Mouse (Mus musculus) testis, postnatal 10 days (tissue): ENCODE results near the gene Armh3.
"Not testable (repeated sequence)": the region's sequence is repeated elsewhere in the genome, so short reads cannot be mapped to it uniquely, and the experiment has no call there.

Experiments used
- DNase-seq: peaks from one replicate; pipeline ENCODE4 v3.0.0; 2021; ENCODE audit warnings: low spot score

The Armh3 gene

DNA sequence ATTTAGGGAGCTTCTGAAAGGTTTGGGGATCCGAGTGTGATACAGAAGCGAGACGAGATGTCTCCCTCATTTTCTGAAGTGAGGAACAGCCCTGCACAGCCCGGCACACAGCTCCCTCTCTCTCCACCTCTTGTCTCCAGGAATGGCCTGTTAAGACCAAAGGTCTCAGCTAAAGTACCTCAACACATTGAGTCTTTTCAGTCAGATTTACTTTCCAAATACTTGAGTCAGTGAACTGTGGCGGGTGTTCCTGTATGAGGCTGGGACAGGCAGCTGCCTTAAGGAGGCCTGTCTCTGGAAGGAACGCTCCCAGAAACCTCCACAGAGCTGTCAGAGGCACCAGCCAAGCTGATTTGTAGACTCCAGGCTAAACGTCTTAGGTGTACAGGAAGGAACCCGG lies 181.6 kb downstream of the Armh3 start:
- DNase-seq: no peak

DNA sequence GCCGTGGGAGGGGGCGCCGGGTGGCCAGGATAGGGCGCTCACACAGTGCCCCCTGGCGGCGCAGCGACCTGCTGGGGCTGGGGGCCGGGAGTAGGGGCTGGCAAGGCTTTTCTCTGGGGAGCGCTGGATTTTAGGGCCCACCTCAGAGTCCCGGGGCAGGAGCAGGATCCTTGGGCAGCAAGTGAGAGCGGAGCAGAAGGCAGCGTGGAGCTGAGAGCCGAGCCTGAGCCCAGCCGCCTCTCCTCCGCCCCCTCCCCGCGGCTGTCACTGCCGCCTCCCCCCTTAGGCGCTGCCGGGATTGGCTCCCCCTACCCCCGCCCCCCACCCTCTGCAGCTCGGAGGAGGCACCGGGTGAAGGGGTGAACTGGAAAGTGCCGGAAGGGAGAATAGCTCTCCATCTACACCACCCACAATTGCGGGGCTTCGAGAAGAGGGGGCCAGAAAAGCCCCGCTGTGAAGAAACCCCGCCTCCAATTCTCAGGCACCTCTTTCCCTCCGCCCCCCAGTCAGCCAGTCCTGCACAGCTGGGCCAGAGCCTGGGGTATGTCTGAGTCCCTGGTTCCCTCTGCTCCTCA lies 182.4 kb downstream of the Armh3 start, which contains the start of gene Kcnip2:
Gene Kcnip2 (minus strand): TSS at position 231 of the 575 bp plus-strand sequence.
- peak; percentile 76 for DNase-seq

DNA sequence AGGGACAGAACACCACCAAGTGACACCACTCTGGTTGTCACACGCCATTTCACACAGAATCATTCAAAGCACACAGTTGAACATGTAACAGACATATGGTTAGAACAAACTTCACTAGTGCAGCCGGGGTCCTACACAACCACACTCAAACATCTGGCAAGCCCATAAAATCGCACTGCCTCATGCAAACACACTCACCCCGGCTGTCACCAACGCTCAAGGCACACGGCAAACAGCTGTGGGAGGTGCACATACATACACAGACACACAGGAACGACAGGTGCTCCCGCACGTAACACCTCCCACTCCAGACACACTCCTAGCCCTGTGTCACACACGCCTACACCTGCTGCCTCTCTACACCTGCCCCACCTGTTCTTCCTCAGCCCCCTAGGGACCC lies 183.1 kb downstream of the Armh3 start:
- no peak for DNase-seq

DNA sequence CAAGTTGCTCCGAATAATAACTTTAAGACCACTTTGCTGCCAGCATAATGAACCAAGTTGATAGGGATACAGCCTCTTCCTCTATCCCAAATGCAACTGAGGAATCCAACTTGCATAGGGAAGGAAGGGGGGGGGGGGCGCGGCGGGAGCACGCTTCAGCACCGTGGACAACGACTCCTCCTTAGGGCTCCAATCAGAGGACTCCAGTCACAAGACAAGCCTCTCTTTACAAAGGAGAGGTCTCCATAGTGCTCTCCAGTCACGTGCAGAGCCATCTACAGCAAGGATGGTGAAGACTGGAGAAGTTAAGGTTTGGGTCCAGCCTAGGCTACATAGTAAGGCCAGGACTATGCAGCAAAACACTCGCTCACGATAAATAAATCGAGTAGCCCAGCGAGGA lies 184.5 kb downstream of the Armh3 start:
- no peak for DNase-seq

DNA sequence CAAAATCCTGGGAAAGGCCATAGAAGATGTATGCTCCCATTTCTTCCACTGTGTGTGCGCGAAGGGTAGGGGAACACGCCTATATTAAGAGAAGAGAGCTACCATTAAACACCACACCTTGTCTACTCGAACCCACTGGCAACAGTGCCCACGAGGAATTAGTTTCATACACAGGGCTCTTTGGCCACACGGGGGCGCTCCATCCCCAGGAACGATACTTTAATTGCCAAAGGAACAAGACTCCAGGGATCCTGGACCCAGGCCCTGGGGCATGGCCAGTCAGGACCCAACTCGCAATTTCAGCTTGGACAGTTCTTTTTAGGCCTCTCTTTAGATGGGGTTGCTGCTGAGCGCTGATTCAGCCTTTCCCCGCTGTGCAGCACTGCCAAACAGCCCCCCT lies 185.0 kb downstream of the Armh3 start:
- peak; percentile 95 for DNase-seq

DNA sequence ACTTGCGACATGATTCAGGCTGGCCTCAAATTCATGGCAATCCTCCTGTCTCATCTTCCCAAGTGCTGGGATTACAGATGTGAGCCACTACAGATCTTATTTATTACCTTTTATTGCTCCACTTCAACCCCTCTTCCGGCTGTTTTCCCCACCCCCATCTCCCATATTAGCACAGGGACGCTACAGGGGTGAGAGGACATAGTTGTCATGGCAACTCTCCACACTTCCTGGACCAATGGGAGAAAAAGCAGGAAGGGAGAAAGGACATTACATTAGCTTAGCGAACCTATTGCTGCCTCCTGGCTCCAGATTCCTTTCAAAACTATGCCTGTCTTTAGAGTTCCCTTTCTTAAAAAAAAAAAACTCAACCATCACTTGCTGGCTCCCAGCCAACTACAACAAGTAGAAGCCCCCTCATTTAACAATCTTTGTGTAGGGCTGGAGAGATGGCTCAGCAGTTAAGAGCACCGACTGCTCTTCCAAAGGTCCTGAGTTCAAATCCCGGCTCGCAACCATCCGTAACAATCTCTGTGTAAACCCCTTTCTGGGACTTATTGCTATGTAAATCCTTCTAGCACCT lies 185.5 kb downstream of the Armh3 start:
- no peak for DNase-seq

DNA sequence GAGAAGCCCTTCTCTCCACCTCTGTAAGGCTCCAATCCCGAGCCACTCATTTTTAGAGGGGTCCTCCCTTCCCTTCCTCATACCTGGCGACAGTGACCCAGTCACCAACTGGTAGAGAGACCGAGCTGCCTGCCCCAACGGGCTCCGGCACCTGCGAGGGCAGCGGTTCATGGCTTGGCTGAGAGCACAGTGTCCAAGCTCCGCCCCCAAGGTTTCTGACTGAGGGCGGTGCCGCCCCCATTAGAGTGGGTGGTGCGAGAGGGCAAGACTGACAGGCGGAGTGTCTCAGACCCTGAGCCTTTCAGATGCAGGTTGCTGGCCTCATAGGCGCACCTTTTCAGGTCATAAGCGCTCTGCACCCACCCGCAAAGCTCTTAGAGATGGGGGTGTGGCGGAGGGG lies 186.2 kb downstream of the Armh3 start:
- DNase-seq: peak; percentile 69

DNA sequence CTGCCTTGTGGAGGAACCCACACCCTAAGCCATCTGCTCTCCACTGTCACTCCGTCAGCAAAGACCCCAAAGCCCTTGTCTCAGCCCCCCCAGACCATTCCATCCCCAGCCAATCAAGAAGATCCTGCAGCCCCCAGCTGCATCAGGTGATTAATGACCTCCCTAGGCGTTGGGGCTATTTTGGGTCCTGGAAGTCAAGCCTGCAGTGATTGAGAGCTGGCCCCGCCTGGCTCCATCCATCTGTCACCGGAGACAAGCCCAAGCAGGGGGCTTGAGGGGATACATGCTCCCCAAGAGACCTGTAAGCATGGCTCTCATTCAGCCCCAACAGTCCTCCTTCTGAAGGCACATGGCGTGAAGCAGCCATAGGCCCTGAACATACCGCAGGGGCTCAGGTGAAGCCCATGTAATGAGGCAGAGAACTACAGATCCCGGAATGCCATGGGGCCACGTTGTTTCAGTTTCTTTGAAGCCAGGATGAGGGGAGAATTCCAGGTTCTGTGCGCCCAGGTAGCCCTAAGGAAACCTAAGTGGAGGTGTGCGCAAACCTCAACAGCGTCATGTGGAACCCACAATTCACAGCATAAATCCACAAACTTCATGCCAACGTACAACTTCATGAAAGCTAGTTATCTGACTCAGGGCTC lies 187.1 kb downstream of the Armh3 start:
- no peak for DNase-seq

DNA sequence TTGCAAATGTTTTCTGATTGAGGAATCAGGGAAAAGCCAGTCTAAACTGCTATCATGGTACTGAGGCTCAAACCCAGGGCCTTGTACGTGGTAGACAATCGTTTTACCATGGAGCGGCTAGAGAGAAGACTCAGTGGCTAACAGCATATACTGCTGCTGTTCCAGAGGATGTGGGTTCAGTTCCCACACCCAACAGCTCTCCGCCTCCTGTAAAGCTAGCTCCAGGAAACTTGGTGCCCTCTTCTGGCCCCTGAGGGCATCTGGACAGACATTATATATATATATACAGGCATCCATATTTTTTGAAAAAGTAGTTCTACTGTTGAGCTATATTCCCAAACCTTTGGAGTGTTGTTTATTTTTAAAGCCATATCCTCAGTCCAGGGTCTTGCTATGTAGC lies 190.6 kb downstream of the Armh3 start:
- DNase-seq: no peak

DNA sequence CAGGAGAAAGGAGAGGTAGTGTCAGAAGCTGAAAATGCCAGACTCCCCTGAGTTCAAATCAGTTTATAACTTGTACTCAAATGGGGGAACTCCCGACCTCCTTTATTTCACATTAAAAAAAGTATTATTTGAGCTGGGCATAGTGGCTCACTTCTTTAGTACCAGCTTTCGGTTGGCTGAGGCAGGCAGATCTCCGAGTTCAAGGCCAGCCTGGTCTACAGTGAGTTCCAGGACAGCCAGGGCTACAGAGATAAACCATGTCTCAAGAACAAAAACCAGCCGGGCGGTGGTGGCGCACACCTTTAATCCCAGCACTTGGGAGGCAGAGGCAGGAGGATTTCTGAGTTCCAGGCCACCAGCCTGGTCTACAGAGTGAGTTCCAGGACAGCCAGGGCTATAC lies 192.5 kb downstream of the Armh3 start:
- DNase-seq: not testable (repeated sequence)

DNA sequence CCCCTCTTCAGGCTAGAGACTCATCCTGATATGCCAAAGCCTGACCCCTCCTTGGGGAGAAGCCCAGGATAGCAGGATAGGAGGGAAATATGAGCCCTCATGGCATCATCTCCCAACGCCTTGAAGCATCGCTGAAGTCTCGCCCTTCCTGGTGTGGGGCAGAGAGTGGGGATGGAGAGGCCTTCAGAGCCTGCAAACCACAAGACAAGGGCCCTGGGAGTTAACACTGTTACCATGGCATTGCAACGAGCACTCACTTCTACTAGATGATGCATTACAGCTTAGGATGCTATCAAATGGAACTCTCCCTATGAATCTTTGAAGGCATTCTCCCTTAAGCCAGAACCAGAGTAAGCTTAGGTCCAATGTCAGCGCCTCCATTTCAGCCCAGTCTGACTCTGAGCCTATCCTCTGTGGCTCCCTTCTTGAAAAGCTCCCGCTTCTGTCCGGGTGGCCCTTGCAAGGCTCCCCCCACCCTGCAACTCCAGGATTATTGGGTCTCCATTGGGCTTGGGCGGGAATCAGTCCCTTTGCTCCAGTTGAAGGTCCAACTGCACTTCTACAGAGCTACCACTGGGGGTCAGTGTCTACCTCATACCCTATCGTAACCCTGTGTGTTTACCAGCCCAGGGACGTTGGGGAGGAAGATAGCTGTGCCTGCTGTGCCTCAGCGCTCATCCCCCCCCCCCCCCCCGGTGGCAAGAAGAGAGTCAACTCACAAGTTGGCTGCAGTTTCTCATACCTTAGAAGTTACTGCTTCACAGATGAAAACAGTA lies 193.5 kb downstream of the Armh3 start:
- DNase-seq: no peak

DNA sequence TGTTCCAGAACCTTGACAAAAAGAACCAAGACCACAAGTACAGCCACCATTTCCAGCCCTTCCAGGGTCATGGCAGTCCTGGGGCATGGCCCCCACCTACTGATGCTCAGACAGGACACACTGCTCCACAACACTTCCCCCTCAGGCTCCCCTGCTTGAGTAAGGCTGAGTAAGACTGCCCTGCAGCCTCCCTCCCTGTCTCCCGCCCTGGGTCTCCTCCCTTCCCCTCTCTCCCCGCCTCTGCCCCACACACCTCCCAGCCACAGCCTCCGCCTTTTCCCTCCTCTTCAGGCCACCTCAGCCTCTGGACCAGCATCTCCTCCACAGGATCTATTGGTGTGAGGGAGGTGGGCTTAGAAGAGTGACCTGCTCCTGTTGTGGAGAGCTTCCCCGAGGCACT lies 194.9 kb downstream of the Armh3 start:
- DNase-seq: no peak

DNA sequence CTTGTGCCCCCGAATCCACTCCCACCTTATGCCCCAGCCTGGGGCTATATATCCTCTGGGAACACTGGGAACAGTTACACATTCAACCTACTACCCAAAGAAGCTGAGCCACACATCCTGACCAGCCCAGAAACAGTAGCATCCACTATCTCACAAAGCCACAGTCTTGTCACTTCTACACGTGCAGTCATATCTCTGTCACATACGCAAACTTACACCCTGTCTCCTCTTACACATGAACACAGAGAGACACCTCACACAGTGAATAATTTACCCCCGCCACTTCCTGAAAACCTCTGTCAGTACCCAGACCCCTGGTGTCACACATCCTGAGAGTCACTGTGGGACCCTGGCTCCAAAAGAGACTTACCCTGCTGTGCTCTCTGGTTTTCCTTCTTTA lies 195.6 kb downstream of the Armh3 start:
- DNase-seq: no peak

DNA sequence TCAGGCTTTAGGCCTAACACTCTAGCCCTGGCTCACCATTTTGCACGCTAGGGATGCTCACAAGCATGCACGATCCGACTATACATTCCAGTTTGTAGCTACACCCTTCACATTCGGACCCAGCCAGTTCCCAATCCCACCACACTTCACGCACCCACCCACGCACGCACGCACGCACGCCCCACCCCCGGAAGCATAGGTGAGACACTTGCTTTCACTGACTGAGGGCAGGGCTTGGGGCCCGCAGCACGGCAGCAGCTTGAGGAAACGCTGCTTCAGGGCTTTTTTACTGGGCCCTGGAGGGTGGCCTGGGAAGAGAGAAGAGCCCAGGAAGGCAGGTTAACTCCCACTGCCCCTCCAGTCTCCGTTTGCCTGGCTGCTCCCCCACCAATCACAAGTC lies 201.4 kb downstream of the Armh3 start:
- no peak for DNase-seq

DNA sequence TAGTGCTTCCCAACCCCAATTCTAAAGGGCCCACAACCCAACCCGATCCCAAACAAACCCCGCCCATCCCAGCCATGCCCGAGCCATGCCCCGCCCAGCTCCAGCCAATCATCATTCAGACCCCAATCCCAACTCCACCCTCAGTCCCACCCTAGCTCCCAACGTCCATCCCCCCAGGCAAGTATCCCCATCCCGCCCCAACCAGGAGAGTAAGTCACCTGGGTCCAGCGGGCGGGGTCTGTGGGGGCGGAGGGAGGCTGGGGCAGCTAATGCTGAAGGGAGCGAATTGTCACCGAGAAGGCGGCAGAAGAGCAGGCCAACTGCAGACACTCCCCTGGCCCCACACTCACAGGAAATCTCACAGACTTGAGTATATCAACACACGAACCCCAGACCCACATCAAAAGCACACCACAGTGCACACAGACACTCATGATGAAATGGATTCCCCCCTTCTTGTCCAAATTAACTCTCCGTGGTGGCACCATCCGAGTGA lies 202.2 kb downstream of the Armh3 start:
- DNase-seq: peak; percentile 61

DNA sequence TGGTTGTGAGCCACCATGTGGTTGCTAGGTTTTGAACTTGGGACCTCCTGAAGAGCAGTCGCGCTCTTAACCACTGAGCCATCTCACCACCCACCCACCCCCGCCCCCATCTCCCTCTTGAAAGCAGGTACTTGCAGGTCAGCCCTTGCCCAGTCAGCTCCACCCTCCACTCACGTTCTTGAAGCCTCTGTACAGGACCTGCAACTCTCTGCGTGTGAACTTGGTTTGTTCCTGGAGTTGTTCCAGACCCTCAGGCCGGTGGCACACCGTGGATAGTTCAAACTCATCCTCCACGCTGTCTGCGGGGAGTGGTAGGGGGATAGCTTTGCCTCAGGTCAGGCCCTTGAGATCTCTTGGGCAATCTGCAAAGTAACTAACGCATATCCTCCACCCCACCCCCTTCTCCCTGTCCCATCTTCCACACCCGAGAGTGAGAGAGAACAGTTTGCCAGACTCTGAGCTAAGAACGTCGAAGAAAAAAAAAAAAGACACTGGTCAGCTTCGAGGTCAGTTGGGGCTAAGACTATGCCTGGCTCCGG lies 202.8 kb downstream of the Armh3 start:
- no peak for DNase-seq

DNA sequence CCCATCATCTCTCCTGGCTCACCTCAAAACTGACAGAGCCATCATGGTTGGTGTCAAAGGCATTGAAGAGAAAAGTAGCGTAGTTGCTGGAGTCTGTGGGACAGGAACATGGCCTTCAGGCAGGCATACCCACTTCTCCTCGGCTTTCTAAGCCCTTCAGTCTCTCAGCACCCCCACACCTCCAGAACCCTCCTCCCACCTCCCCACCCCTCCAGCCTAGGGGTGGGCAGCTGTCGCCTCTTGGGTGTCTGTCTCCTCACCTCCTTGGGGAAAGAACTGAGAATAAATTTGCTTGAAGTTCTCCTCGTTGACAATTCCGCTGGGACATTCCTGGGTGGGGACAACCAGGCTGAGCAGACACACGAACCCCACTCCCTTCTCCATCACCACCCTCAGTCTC lies 203.6 kb downstream of the Armh3 start:
- no peak for DNase-seq

DNA sequence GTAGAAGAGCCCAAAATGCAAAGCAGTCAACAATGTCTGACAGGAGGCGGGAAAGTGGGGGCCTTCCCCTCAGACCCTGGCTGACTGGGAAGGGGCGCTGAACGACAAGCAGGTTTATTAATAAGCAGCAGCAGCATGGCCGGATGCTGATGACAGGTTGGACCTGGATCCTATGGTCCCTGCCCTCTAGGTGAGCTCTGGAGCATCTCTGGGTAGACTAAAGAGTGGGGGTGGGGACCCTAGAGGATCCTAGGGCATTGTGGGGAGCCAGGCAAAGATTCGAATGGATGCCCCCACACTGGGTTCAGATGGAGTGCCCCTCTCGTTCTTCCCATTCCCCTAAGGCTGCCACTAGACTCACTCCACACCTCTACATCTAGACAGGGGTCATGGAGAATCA lies 205.9 kb downstream of the Armh3 start:
- no peak for DNase-seq

DNA sequence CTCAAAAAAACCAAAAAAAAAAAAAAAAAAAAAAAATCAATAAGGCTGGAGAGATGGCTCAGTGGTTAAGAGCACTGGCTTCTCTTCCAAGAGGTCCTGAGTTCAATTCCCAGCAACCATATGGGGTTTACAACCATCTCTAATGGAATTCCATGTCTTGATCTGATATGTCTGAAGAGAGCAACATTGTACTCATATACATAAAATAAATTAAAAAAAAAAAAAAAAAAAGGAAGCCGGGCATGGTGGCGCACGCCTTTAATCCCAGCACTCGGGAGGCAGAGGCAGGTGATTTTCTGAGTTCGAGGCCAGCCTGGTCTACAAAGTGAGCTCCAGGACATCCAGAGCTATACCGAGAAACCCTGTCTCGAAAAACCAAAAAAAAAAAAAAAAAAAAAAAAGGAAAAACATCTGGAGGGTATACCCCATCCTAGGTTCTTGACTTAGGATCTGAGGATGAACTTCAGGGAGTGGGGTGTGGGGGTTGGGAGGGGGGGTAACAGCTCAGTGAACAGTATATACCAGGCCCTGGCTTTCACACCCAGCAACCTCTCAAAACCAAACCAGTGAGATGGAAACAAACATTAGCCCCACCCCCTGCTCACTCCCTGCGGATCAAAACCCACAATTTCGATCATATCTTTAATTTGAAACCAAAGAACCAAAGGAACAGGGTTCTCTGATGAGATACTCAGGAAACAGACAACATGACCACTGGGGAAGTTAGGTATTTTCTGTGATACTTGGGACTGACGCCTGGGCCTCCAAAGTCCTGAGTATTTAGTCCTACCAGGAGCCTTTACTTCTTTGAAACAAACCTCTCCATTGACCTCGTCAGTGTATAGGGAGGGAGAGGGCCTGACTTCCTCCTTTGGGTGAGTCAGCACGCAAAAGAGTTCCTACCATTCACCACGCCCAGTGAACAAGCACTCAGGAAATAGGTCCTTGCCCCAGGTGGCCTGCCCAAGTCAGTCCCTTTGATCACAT lies 208.1 kb downstream of the Armh3 start:
- DNase-seq: no peak

DNA sequence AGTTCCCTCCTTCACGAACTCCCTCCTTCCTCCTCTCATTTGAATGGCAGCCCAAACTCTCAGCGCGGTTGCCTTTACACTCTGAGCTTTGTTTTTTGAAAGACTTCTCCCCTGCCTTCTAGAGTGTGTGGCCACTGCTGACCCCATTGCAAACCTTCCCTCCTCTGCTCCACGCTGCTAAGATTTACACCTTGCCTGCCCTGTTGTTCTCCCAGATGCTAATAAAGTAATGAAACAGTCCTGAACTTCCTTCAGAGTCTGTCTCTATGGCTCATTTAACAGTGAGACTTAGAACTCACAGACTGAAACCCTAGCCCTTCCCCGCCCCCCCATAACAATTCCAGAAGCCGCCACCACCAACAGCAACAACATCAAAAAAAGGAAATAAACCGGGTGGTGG lies 208.9 kb downstream of the Armh3 start:
- DNase-seq: no peak

DNA sequence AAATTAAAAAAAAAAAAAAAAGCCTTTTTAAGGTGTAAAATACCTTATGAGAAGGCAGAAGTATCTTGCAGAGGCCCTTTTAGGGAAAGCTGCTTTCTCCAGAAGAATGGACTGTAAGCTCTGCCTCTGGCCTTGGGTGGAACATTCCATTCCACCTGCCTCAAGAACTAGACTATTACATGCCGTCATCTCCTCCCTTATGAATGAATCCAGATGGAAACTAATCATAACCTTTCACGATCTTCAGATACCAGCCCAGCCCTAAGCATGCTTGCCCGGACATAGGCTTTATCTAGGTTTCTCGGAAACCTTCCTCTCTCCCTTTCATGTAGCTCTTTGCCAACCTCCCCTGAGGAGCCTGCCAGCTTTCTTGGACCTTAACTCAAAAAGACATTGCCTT lies 210.0 kb downstream of the Armh3 start:
- no peak for DNase-seq
